Comparison of ENCODE assay signal across 18 mouse cellular contexts in the genomic region with DNA sequence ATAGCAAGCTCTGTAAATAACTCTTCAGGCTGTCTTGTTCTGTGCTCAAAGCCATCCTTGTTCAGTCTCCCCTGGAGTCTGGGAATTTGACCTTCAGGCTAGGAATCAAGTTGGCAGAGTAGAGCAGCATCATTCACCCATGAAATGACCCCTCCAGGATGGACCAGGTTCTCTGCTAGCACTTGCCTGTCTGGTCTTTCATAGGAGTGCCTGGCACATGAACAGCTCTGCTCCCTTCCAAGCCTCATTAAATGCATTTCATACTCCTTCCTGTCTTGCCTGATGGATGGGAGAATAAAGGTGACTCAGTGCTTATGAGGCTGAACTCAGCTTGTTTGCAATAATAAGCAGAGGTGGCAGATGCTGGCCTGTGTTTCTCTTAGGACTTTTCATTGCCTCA.
A peak's percentile ranks its signal among the peaks of the same experiment; 100 is the strongest.
DNase-seq lines count a peak whose midpoint lies in the region; ATAC-seq and TF ChIP-seq lines count a peak whose summit lies in the region.
"Had no signal": no experiment of that assay in that cellular context is flagged by ENCODE, and none has a peak within 500 bp of the region (broad histone marks: within the 10 kb centered on the region; RNA-seq: fewer than 3 reads in every experiment).

No protein-coding gene starts in this region.

- no peaks in the 10 kb centered on the region for H3K36me3 ChIP-seq in forebrain, embryonic 14.5 days (ENCODE audit: control insufficient read depth, insufficient read depth, low read length)
- H3K36me3 ChIP-seq: embryonic facial prominence, embryonic 10.5 days; limb, embryonic 15.5 days; midbrain, embryonic 15.5 days; stomach, embryonic 15.5 days had no signal

- H3K9ac ChIP-seq in forebrain, embryonic 14.5 days (ENCODE audit: low read length), result no peak overlapping the region
- H3K9ac ChIP-seq: forebrain, postnatal 0 days; limb, embryonic 15.5 days; midbrain, embryonic 15.5 days; stomach, embryonic 15.5 days had no signal

- peaks cover 3% of the 10 kb centered on the region for H3K9me3 ChIP-seq in forebrain, embryonic 14.5 days (replicated peaks; ENCODE audit: control insufficient read depth, low read length)
- H3K9me3 ChIP-seq: limb, embryonic 15.5 days; midbrain, embryonic 15.5 days; stomach, embryonic 15.5 days had no signal

- ATAC-seq in forebrain, embryonic 14.5 days, result no peak
- ATAC-seq: forebrain, postnatal 0 days; midbrain, embryonic 15.5 days had no signal

- no peak for TF ChIP-seq CTCF in lung, adult 2 months (IDR thresholded peaks at IDR 0.05; ENCODE audit: insufficient read depth, low read length)

- H3K4me2 ChIP-seq in forebrain, embryonic 14.5 days (ENCODE audit: low read length), result no peak overlapping the region
- H3K4me2 ChIP-seq: limb, embryonic 15.5 days; midbrain, embryonic 15.5 days; stomach, embryonic 15.5 days had no signal

- no peak overlapping the region for H3K4me3 ChIP-seq in forebrain, embryonic 14.5 days (ENCODE audit: low read depth, low read length)
- H3K4me3 ChIP-seq in lung, adult 2 months (replicated peaks; ENCODE audit: extremely low read depth, low read depth, low read length), result no peak overlapping the region
- H3K4me3 ChIP-seq: embryonic facial prominence, embryonic 10.5 days; erythroblast, embryonic 14.5 days; gastrocnemius, adult 2 months; limb, embryonic 15.5 days; midbrain, embryonic 15.5 days; stomach, embryonic 15.5 days had no signal

- H3K27me3 ChIP-seq in forebrain, embryonic 14.5 days (replicated peaks; ENCODE audit: control insufficient read depth, insufficient read depth, low read length), result no peaks in the 10 kb centered on the region
- H3K27me3 ChIP-seq: limb, embryonic 15.5 days; midbrain, embryonic 15.5 days; stomach, embryonic 15.5 days had no signal

- TF ChIP-seq POLR2A in lung, adult 2 months (IDR thresholded peaks at IDR 0.05; ENCODE audit: borderline replicate concordance, extremely low read depth, low read depth, low read length), result no peak

- peak; percentile 90 for DNase-seq in 3T3-L1 (ENCODE audit: low read depth, low spot score)
- peak; percentile 93 for DNase-seq in Muller cell, postnatal 12 days (ENCODE audit: inconsistent ontology term)
- DNase-seq in kidney, adult 18-20 months, result peak; percentile 68
- peak; percentile 73 for DNase-seq in kidney, postnatal 14 days
- no peak for DNase-seq in forebrain, embryonic 14.5 days (ENCODE audit: low spot score)
- DNase-seq in lung, postnatal 4 days, result no peak
- no peak for DNase-seq in lung, adult 2 months
- DNase-seq: cerebellum, adult 18-20 months; forebrain, postnatal 0 days; gastrocnemius, adult 2 months; heart, postnatal 14 days; lung, adult 18-20 months; thymus, postnatal 36 days had no signal

- H3K4me1 ChIP-seq in forebrain, embryonic 14.5 days (ENCODE audit: control insufficient read depth, insufficient read depth, low read length), result no peaks in the 10 kb centered on the region
- H3K4me1 ChIP-seq in lung, adult 2 months (ENCODE audit: control insufficient read depth, insufficient read depth, low read length), result no peaks in the 10 kb centered on the region; the same call in 1 of the 2 replicates
- H3K4me1 ChIP-seq: limb, embryonic 15.5 days; midbrain, embryonic 15.5 days; stomach, embryonic 15.5 days had no signal

- H3K27ac ChIP-seq in forebrain, embryonic 14.5 days (ENCODE audit: low read depth, low read length), result no peak overlapping the region
- H3K27ac ChIP-seq: embryonic facial prominence, embryonic 10.5 days; gastrocnemius, adult 2 months; limb, embryonic 15.5 days; midbrain, embryonic 15.5 days; stomach, embryonic 15.5 days had no signal

Comparison
In these comparisons a context has a peak if more than half of its experiments do, and no peak if none do; other contexts are left out.
1. DNase-seq: peak in 3T3-L1 (single experiment), Muller cell, postnatal 12 days (single experiment), kidney, adult 18-20 months (single experiment) and kidney, postnatal 14 days (single experiment); none in forebrain, embryonic 14.5 days (single experiment), lung, postnatal 4 days (0 of 2) and lung, adult 2 months (single experiment).